Mouse (Mus musculus): ENCODE data around the gene Clk1.
A peak's percentile ranks its signal among the peaks of the same experiment; 100 is the strongest.
"Not testable (repeated sequence)": the region's sequence is repeated elsewhere in the genome, so short reads cannot be mapped to it uniquely, and the experiment has no call there.

The Clk1 gene

DNA sequence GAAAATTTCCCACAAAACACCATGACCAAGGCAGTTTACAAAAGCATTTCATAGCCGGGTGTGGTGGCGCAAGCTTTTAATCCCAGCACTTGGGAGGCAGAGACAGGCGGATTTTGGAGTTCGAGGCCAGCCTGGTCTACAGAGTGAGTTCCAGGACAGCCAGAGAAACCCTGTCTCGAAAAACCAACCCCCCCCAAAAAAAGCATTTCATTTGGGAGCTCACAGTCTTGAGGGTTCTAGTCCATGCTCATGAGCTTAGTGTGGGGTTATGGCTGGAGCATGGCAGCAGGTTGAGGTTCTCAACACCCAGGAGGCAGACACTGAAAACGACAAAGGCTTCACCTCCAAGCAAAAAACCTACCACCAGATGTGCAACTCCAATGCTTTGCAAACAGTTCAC is 15.7 kb downstream of the Clk1 start:
- DNase-seq (ENCODE audit: extremely low read depth, insufficient read length, low spot score), result no peak

DNA sequence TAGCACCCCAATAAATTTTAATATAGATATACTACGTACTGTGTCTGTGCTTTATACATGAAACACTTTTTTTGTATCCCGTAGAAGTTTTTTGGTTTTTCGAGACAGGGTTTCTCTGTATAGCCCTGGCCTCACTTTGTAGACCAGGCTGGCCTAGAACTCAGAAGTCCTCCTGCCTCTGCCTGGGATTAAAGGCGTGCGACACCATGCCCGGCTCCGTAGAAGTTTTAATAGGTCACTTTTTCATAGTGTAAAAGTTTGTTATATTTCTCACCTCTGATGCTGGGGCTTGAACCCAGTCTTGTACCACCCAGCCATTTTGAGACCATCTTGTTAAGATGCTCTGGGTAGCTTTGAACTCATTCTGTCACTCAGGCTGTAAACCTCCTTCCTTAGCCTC is 16.5 kb downstream of the Clk1 start:
- no peak for DNase-seq (ENCODE audit: extremely low read depth, insufficient read length, low spot score)

- no peak for DNase-seq (ENCODE audit: extremely low read depth, insufficient read length, low spot score)
Measured at GRCm38 (mm10) chr1:58403745-58404144, 20.1 kb downstream of the Clk1 start.

GRCm38 (mm10) chr1:58401396-58401795 is 22.5 kb downstream of the Clk1 start:
- no peak for DNase-seq (ENCODE audit: extremely low read depth, insufficient read length, low spot score)

GRCm38 (mm10) chr1:58397731-58398130 is 26.1 kb downstream of the Clk1 start:
- DNase-seq (ENCODE audit: extremely low read depth, insufficient read length, low spot score), result no peak

- DNase-seq (ENCODE audit: extremely low read depth, insufficient read length, low spot score), result no peak
Measured at GRCm38 (mm10) chr1:58396179-58396578, 27.7 kb downstream of the Clk1 start.

DNA sequence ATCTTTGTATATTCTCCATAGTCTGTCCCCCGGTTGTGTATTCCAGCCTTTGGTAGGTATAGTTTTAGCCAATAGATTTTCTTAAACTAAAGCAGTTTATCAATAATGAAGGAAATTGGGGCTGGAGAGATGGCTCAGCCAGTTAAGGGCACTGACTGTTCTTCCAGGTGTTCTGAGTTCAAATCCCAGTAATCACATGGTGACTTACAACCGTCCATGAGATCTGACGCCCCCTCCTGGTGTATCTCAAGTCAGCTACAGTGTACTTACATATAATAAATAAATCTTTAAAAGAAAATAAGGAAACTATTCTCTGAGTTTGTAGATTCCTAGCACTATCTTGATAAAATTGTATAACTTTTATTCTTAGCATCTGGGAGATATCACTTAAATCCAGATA is 28.5 kb downstream of the Clk1 start:
- DNase-seq (ENCODE audit: extremely low read depth, insufficient read length, low spot score), result no peak

DNA sequence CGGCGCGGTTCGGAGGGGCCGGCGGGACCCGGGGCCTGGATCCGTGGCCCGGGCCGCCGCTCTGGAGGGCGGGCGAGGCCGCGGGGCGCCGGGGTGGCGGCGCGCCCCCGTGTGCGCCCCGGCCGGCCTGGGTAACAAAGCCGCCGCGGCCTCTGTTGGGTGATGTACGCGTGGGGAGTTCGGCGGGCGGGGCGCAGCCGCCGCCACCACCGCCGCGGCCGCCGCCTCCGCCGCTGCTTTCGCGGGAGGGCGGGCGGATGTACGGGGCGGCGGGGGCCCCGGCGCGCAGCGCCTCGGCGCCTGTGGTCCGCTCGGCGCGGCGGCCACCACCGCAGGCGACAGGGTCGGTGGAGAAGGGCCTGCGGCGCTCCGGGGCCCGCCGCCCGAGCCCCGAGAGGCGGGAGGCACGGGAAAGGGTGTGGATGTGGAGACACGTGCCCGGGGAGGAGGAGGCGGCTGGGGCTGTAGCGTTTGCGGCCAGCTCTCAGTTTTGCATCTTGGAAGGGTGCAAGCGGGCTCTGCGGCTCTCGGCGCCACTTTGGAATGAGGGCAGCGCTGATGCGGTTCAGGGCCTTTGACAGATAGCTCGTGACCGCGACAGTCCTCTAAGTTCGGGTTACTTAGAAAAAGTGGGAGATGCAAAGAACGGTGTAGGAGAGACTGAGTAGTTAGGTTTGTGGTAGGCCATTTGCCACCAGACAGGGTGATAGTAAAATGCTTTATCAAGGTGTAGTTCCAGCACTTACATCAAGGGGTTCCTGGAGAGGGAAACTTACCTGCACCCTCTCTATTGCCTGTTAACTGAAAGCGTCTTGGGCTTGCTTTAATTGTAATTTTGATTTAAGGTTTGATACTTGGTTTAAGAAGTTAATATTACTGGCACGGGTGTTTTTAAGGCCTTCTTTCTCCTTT is 30.3 kb downstream of the Clk1 start:
- peak; percentile 59 for DNase-seq (ENCODE audit: extremely low read depth, insufficient read length, low spot score)

DNA sequence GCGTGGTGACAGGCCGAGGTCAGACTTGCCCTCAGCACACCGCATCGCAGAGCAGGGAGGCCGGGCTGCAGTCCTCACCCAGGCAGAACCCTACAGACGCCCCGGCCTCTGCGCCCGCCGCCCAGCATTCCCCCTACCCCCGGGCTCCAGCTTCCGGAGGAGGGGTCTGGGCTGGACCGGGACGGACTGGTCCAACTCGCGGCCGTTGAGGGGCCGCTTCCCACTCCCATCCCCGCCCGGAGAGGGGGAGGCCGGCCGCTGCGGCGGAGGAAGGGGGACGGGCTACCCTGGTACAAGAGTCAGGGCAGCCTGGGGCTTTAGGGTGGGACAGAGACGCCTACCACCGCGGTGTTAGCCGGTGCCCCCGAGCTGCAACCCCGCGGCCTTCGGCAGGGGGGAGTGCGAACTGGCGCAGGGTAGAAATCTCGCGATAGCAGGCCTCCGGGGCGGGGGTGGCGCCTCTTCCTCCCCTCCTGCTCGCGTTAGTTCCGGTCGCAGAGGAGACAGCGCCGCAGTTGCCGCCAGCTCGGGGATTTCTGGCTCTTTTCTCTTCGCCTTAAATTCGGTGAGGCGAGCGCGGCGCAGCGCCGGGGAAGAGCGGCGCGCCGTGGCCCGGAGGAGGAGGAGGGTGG is 31.1 kb downstream of the Clk1 start, which contains the start of gene Bzw1:
TSS of gene Bzw1 (plus strand) at position 247 of the 632 bp plus-strand sequence.
- DNase-seq (ENCODE audit: extremely low read depth, insufficient read length, low spot score), result peak; percentile 93

- DNase-seq (ENCODE audit: extremely low read depth, insufficient read length, low spot score), result no peak
Measured at GRCm38 (mm10) chr1:58392268-58392651, 31.6 kb downstream of the Clk1 start.

DNA sequence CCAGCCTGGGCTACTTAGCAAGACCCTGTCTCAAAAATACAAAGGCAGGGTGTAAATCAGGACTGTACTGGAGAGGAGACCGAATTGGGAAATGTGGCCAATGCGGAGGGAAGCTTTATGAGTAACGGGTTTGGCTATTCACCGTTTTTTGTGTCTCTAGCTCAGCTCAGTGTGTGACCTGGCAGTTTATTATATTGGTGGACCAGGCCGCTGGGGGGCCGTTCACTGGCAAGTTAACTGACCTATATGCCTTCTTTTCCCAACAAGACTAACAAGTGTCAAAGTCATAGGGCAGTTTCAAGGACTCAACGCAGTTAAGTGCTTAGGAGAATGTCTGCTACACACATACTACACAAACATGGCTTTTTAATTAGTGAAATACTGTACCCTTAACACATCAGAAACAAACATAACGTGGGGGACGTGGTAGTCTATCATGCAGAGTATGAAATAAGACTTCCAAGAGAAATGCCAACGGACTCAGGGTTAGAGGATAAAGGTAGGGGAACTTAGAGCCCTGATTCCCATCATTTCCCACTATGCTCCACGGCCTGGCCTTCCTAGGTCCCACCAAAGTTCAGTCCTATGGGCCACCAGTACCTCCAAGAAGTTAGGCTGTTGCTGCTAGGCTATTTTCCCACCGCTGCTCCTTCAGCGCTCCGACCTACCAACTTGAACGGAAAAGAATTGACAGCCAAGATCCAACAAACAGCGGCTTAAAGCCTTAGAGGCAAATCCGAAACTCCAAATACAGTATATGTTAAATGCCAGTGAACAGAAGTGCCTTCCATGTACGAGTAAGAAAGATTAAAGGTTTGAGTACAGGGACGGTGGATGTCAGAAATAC is 32.2 kb downstream of the Clk1 start:
- DNase-seq (ENCODE audit: extremely low read depth, insufficient read length, low spot score), result no peak

DNA sequence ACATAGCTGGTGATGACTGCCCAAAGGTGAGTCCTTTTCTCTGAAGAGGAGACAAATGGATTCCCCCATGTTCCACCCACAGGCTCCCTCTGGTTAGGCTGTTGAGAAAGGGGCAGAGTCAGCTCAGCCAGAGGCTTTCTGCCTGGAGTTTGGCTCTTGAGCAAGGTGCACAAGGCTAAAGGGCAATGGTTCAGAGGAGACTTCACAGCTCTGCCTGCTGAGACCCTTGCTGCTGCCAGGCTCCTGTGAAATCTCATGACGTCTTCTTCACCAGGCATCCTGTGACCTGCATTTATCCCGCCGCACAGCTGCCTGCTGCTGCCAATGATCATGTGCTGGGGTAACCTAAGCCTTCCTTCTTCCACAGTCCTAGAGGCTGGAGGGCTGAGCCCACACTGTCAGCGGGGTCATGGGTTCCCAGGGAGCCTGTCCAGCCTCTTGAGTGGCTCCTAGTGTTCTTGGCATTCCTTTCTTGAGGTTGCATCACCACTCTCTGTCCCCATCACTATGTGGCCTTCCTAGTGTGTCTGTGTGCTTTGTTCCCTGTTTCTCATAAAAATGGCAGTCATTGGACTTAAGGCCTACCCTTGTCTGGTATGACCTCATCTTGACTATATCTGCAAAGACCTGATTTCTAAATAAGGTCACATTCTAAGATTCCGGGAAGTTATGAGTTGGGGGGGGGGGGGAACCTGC is 41.1 kb downstream of the Clk1 start:
- DNase-seq (ENCODE audit: extremely low read depth, insufficient read length, low spot score), result no peak

DNA sequence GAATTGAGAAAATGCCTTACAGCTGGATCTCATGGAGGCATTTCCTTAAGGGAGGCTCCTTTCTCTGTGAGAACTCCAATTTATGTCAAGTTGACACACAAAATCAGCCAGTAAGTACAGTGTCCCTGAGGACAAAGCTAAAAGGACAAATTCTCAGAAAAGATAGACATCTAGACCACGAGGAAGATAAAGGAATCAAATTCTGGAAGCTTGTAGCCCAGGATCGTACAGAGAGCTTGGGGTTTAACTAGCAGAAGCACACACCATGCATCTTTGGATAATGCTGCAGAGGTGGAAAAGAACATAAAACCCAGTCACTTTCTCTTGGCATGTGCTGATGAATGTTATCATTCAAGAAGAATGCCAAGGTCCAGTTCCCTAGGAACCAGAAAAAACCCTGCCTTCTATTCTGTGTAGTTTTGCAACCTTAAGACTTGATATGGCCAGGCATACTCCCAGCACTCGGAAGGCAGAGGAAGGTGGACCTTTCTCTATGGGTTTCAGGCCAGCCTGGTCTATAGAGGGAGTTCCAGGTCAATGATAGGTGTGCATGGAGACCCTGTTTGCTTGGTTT is 48.2 kb downstream of the Clk1 start:
- DNase-seq (ENCODE audit: extremely low read depth, insufficient read length, low spot score), result no peak

DNA sequence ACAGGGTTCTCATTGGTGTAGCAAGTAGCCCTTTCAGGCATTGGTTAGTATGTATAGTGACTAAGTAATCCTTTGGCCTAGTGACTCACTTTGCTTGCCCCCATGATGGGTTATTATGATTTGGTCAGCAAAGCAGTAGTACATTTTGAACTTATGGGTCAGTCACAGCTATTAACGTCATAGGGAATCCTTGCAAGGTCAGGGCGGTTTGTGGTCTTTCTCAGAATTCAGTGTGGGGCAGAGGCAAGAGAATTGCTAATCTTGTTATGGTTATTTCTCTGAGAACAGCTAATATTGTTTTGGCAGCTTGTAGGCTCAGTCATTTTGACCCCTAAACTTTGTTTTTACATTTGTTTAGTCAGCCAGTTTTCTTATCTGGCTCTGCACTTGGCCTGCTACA is 49.6 kb downstream of the Clk1 start:
- DNase-seq (ENCODE audit: extremely low read depth, insufficient read length, low spot score), result not testable (repeated sequence)

- DNase-seq (ENCODE audit: extremely low read depth, insufficient read length, low spot score), result no peak
Measured at GRCm38 (mm10) chr1:58369716-58370115, 54.1 kb downstream of the Clk1 start.

- DNase-seq (ENCODE audit: extremely low read depth, insufficient read length, low spot score), result no peak
Measured at GRCm38 (mm10) chr1:58366737-58367471, 57.0 kb downstream of the Clk1 start.

GRCm38 (mm10) chr1:58365829-58366228 is 58.0 kb downstream of the Clk1 start:
- no peak for DNase-seq (ENCODE audit: extremely low read depth, insufficient read length, low spot score)

GRCm38 (mm10) chr1:58364551-58364950 is 59.3 kb downstream of the Clk1 start:
- DNase-seq (ENCODE audit: extremely low read depth, insufficient read length, low spot score), result no peak

DNA sequence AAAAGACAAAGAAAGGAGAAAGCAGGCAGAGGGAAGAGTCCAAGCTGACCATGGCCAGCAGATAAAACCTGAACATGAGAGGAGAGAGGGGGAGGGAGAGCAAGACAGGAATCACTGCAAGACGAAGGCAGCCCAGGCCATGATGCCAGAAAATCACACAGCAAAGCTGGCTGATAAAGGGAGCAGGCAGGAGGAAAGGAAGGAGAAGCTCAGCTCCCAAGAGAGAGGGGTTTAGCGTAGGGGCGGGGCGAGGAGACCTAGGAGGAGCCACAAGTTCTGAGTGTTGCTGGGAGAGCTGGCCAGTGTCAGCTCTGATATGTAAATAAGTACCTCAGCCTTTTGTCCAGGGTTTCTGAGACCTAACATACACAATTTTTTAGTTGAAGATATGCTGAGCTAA is 61.6 kb downstream of the Clk1 start:
- peak; percentile 70 for DNase-seq (ENCODE audit: extremely low read depth, insufficient read length, low spot score)
